Mouse (Mus musculus): ENCODE measurements at regions not wholly inside any gene's neighbourhood (a gene's known extent, or its start where the extent isn't known, plus 50 kb on each side); places are given as distances from the start of the nearest gene placed in this dataset.

DNA sequence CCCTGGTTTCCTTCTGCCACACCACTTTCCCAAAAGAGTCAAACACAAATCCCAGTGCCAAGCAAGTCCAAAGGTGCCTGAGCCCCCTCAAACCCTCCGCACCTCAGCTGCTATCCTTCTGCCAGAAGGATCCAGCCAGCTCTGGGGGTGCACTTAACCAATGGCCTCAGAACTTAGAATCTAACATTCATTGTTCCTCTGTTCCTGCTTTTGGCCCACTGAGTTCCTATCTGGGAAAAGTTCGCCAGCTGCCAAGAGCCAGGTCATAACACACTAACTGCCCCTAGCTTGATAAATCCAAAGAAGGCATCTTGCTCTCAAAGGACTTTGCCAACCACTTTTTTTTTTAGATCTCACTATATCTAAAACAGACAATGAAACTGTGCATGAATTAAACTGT lies 133.1 kb upstream of the Supt20 start:
- TF ChIP-seq CTCF (IDR thresholded peaks at IDR 0.05; ENCODE audit: low read depth) (no peak), EP300 (IDR thresholded peaks at IDR 0.05; ENCODE audit: low read depth) (no peak)
